Mouse (Mus musculus): ENCODE results near the gene Nr2c2ap. TPM values are rescaled to one million over a fixed set of nuclear protein-coding genes. Genes with fewer than 3 reads are reported as not detected.

Gene Nr2c2ap
- 36.7 and 39.1 TPM in 2 replicates for polyA plus RNA-seq (2015; fragmentation: Nextera tagmentation; extraction: Ambion mirVana)

DNA sequence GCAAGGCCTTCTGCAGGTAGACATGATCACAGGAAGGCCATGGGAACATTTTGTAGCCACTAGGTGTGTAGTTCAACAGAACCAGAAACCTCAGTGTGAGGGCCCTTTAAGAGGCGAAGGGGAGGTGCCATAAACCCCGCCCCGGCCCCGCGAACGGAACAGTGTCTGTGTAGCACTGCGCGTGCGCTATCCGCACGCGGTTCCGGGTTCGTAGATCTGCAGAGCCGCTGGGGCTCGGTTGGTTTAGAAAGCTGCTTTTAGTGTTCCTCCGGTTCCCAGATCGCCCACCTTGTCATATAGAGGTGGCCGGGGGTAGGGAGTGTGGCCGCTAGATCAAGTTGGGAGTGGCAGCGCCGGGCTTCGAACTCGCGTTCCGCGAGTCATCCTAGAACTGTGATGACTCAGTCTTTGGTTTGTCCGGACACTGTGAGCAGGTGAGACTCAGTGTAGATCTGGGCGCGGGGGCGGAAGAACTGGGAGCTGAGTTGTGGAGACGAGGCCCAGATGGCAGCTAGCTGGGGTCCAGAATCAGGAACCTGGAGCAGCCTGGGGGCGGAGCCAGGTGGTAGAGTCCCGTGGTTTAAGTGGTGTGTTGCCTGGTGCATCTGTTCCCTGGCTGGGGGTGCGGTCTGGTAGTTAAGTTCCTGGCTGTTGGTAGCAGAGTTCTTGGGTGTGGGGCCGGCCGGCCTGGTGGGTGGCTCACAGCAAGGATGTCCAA lies at the start of gene Nr2c2ap:
TSS of gene Nr2c2ap (plus strand) at position 168 of the 718 bp plus-strand sequence.
- ATAC-seq (replicated peaks) = peak; percentile 85
- H3K9me3 ChIP-seq = no peaks in the 10 kb centered on the region

DNA sequence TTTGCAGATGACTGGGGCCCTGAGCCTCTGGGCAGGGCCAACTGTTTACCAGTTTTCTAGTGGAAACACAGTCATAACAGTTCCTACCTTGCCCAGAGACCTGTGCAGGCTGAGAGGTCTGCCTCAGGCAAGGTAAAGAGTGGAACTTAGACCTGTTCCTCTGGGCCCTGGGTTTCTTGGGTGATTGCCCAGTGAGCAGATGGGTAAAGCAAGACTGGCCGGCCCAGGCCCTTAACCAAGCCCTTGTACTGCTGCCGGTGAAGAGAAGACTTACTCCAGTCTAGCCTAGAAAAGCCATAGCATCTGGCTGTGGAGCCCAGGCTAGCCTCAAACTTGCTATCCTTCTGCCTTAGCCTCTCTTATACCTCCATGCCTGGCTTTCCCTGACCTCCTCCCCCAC lies 49.2 kb upstream of the Nr2c2ap start:
- Histone ChIP-seq H3K9me3 (no peaks in the 10 kb centered on the region), H3K27ac (no peak overlapping the region), H3K36me3 (replicated peaks) (no peaks in the 10 kb centered on the region), H3K4me1 (peaks cover 22% of the 10 kb centered on the region), H3K4me3 (no peak overlapping the region), H3K27me3 (replicated peaks) (peaks cover 53% of the 10 kb centered on the region), H3K4me2 (no peak overlapping the region), H3K9ac (no peak overlapping the region)
- 95% methylated on average over 2 of the region's 2 CpGs for WGBS
- no peak for ATAC-seq (replicated peaks)

More for the DNA sequence above, at the start of gene Nr2c2ap:
- peak within 1 kb of the TSS; percentile 74 for H3K4me2 ChIP-seq
- H3K4me1 ChIP-seq = peaks cover 14% of the 10 kb centered on the region
- 2% methylated on average over 37 of the region's 37 CpGs for WGBS
- H3K36me3 ChIP-seq (replicated peaks) = peaks cover 5% of the 10 kb centered on the region; the same call in 1 of the 2 replicates
- peak within 1 kb of the TSS; percentile 76 for H3K4me3 ChIP-seq
- peak within 1 kb of the TSS; percentile 65 for H3K9ac ChIP-seq
- H3K27ac ChIP-seq = peak within 1 kb of the TSS; percentile 67
- H3K27me3 ChIP-seq (replicated peaks) = no peaks in the 10 kb centered on the region

DNA sequence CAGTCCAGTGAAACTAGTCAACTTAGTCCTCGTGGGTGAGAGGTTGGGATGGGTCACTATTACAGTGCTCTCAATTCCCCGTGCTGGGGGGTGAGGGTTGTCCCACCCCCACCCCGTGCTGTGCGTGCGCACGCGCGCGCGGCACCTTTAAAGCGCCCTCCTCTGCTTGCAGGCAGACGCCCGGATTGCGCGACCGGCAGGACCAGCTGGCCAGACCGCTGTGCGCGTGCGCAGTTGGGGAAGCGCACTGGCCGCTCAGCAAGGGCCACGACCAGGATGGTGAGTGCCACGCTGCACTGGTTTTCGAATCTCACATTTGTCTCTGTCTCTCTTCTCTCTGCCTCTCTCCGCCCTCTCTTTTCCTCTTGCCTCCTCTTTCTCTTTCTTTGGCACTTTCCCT lies 47.8 kb upstream of the Nr2c2ap start, which contains the start of gene Hapln4:
TSS of gene Hapln4 (plus strand) at position 173 of the 400 bp plus-strand sequence.
- Histone ChIP-seq H3K27me3 (replicated peaks) (peaks cover 66% of the 10 kb centered on the region), H3K9me3 (no peaks in the 10 kb centered on the region), H3K4me1 (peaks cover 31% of the 10 kb centered on the region), H3K27ac (no peak within 1 kb of the TSS), H3K36me3 (replicated peaks) (no peaks in the 10 kb centered on the region), H3K9ac (peak within 1 kb of the TSS; percentile 12; the same call in 1 of the 2 replicates), H3K4me3 (peak within 1 kb of the TSS; percentile 38), H3K4me2 (peak within 1 kb of the TSS; percentile 78)
- under 1% methylated on average over 26 of the region's 26 CpGs for WGBS
- no peak for ATAC-seq (replicated peaks)

DNA sequence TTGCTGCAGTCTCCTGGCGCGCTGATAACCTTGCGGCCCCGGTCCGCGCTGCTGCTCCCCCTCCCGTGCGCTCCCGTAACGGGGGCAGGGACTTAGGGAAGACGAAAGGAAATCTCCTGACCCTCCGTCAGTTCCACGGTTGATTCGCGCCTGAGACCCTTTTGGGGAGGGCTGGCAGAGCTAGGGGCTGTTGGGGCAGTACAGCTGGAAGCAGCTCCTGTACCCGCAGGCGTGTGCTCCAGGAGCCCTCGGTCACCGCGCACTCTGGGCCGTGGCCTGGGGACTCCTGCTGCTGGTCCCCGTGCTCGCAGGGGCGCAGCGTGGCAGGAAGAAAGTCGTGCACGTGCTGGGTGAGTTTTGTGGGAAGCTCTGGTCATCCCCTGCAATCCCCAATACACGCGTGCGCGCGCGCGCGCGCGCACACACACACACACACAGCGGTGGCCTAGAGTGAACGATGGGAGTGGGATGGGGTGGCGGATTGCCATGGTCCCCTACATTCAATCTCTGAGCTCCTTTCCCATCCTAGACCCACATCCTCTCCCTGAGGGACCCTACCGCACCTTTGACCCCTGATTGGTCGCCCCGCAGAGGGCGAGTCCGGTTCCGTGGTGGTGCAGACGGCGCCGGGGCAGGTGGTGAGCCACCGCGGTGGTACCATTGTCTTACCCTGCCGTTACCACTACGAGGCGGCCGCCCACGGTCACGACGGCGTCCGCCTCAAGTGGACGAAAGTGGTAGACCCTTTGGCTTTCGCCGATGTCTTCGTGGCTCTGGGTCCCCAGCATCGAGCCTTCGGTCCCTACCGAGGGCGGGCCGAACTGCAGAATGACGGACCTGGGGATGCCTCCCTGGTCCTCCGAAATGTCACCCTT lies 46.7 kb upstream of the Nr2c2ap start:
- H3K4me3 ChIP-seq = peak overlapping the region; percentile 38
- peak; percentile 19; the same call in 1 of the 2 replicates for ATAC-seq (replicated peaks)
- H3K9me3 ChIP-seq = no peaks in the 10 kb centered on the region
- no peaks in the 10 kb centered on the region for H3K36me3 ChIP-seq (replicated peaks)
- peaks cover 73% of the 10 kb centered on the region for H3K27me3 ChIP-seq (replicated peaks)
- WGBS = 1% methylated on average over 71 of the region's 71 CpGs
- H3K9ac ChIP-seq = peak overlapping the region; percentile 12; the same call in 1 of the 2 replicates
- no peak overlapping the region for H3K27ac ChIP-seq
- H3K4me2 ChIP-seq = peak overlapping the region; percentile 78
- H3K4me1 ChIP-seq = peaks cover 42% of the 10 kb centered on the region

DNA sequence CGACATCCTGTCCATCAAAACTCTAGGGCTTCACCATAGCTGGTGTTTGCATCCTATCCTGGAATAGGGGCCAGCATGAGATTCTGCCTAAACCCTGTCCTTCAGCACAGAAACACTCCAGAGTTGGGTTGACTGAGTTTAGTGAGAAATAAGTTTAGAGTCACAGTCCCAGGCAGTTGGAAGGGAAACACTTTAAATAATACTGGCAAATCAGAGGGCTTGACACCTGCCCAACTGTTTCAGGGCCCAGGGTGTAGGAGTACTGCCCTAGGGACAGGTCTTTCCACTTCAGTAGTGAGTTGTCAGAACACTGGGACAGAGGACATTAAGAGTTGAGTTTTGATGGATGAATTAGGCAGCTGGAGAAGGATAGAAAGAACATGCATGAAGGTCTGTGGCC lies 45.0 kb upstream of the Nr2c2ap start:
- no peak for ATAC-seq (replicated peaks)
- H3K9ac ChIP-seq = no peak overlapping the region
- WGBS = 46% methylated on average over 1 of the region's 1 CpGs
- no peak overlapping the region for H3K27ac ChIP-seq
- H3K4me3 ChIP-seq = no peak overlapping the region
- H3K9me3 ChIP-seq = no peaks in the 10 kb centered on the region
- H3K4me1 ChIP-seq = peaks cover 51% of the 10 kb centered on the region
- H3K27me3 ChIP-seq (replicated peaks) = peaks cover 73% of the 10 kb centered on the region
- H3K36me3 ChIP-seq (replicated peaks) = no peaks in the 10 kb centered on the region
- H3K4me2 ChIP-seq = no peak overlapping the region

DNA sequence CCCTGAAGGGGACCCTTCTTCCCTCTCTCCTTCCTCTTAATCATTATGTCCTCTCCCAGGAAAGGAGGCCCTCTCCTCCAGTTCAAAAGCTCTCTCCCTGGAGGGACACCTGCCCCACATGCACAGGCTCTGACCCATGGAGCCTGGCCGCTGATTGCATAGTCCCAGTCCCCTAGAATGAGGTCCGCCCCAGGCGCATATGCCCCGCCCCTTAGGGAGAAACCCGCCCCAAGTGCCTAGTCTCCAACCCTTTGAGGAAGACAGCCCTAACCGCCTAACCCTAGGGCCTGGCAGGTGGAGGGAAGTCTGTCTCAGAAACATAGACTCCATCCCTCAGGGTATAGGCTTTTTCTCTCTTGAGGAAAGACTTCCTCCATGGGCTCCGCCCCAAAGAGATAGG lies 43.9 kb upstream of the Nr2c2ap start:
- WGBS = 9% methylated on average over 7 of the region's 7 CpGs
- peaks cover 66% of the 10 kb centered on the region for H3K27me3 ChIP-seq (replicated peaks)
- H3K27ac ChIP-seq = no peak overlapping the region
- H3K36me3 ChIP-seq (replicated peaks) = no peaks in the 10 kb centered on the region
- peaks cover 51% of the 10 kb centered on the region for H3K4me1 ChIP-seq
- no peak overlapping the region for H3K4me3 ChIP-seq
- H3K9me3 ChIP-seq = no peaks in the 10 kb centered on the region
- no peak overlapping the region for H3K9ac ChIP-seq
- H3K4me2 ChIP-seq = no peak overlapping the region
- no peak for ATAC-seq (replicated peaks)

DNA sequence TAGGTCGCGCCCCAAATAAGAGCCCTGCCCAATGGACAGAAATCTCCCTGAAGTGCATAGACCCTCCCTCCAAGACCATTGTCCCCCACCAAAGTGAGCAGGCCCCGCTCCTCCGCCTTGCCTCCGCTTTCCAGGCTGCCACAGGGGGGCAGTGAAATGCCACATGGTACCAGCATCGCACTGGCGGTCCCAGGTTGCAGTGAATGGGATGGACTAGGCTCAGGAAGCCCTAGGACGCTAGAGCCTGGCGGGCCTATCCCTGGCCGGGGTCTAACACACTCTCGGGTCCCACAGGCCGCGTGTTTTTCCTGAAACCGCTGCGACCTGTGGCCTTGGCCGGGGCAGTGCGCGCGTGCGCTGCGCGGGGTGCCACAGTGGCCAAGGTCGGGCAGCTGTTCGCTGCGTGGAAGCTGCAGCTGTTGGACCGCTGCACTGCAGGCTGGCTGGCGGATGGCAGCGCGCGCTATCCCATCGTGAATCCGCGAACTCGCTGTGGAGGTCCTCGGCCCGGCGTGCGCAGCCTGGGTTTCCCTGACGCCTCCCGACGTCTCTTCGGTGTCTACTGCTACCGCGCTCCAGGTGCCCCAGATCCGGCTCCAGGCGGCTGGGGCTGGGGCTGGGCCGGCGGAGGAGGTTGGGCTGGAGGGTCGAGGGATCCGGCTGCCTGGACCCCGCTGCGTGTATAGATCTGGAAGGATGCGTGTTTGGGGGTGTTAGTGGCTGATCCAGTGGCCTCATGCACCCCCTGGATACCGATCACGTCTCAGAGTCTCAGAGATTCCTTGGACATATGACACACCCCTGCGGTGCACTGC lies 43.1 kb upstream of the Nr2c2ap start:
- peak overlapping the region; percentile 95 for H3K4me2 ChIP-seq
- ATAC-seq (replicated peaks) = peak; percentile 68
- peaks cover 58% of the 10 kb centered on the region for H3K27me3 ChIP-seq (replicated peaks)
- no peaks in the 10 kb centered on the region for H3K9me3 ChIP-seq
- peak overlapping the region; percentile 47 for H3K4me3 ChIP-seq
- peak overlapping the region; percentile 54 for H3K9ac ChIP-seq
- peaks cover 50% of the 10 kb centered on the region for H3K4me1 ChIP-seq
- WGBS = 4% methylated on average over 55 of the region's 56 CpGs
- H3K27ac ChIP-seq = no peak overlapping the region
- H3K36me3 ChIP-seq (replicated peaks) = no peaks in the 10 kb centered on the region

DNA sequence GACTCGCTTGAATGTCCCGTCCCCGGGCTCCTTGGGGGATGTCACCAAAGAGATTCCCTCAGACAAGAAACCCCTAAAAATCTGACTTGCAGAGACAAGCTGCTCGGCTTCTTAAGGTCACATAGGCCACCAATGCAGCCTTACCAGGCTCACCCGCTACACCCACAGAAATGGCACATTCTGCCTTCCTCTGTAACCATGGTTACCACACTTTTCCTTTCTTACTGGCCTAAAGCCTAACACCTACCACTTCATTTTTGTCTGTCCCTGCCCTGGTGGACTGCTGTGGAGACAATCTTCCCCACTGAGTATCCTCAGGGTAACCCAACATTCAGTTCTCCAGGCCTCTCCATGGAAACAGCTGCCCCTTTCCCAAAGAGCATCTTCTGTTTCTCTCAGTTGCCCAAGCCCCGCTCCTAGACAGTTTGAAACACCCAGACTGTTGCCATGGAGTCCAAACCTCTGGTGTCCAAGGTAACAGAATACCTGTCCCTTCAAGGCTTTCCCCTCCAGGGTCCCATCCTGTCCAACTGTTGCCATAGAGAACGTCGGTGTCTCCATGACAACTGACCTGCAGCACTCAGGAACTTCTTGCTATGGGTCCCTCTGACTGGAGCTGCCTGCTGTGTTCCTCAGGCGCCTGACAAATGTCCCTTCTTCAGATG lies 41.7 kb upstream of the Nr2c2ap start:
- Histone ChIP-seq H3K4me1 (peaks cover 36% of the 10 kb centered on the region), H3K4me3 (no peak overlapping the region), H3K27me3 (replicated peaks) (peaks cover 44% of the 10 kb centered on the region), H3K9ac (no peak overlapping the region), H3K27ac (0 out of 2 replicates have a peak overlapping the region, but pooled peaks have one; percentile 1), H3K36me3 (replicated peaks) (peaks cover 6% of the 10 kb centered on the region; the same call in 1 of the 2 replicates), H3K4me2 (no peak overlapping the region), H3K9me3 (no peaks in the 10 kb centered on the region)
- WGBS = 34% methylated on average over 9 of the region's 9 CpGs
- ATAC-seq (replicated peaks) = peak; percentile 52

DNA sequence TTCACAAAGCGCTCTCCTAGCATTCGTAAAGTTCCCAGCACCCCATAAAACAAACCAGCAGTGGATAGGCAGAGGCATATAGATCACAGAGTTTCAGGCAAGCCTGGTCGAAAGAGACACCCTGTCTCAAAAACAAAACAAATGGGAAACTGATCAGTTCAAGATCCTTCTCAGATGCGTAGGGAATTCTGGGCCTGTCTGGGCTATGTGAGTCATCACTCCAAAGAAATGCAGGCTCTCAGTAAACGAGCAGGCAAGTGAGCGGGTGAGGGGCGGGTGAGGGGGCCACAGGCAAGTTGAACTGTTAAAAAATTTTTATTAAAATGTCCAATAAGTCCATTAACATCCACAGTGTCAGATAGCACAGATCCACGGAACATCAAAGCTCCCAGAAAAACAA lies 38.3 kb upstream of the Nr2c2ap start:
- WGBS = 70% methylated on average over 8 of the region's 8 CpGs
- Histone ChIP-seq H3K9me3 (no peaks in the 10 kb centered on the region), H3K4me3 (no peak overlapping the region), H3K27ac (no peak overlapping the region), H3K4me1 (peaks cover 25% of the 10 kb centered on the region), H3K36me3 (replicated peaks) (peaks cover 35% of the 10 kb centered on the region), H3K4me2 (no peak overlapping the region), H3K27me3 (replicated peaks) (peaks cover 12% of the 10 kb centered on the region), H3K9ac (no peak overlapping the region)
- ATAC-seq (replicated peaks) = no peak

DNA sequence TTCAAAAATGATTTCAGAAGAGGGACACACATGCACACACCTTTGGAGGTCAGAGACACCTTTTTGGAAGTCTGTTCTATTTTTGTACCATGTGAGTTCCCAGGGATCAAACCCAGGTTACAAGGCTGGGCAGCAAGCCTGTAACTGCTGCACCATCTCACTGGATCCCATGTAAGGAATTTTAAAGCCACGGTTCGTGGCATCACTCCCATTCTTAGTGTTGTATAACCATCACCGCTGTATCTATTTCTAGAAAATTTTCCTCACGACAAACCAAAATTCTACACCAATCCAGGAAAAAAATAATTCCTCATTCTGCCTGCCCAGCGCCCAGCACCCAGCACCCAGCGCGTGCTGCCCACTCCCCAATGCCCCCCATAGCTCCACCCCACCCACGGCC lies 31.9 kb upstream of the Nr2c2ap start:
- Histone ChIP-seq H3K9me3 (no peaks in the 10 kb centered on the region), H3K4me3 (no peak overlapping the region), H3K36me3 (replicated peaks) (peaks cover 87% of the 10 kb centered on the region), H3K4me2 (no peak overlapping the region), H3K27me3 (replicated peaks) (no peaks in the 10 kb centered on the region), H3K27ac (no peak overlapping the region), H3K9ac (no peak overlapping the region), H3K4me1 (no peaks in the 10 kb centered on the region)
- WGBS = 72% methylated on average over 8 of the region's 8 CpGs
- ATAC-seq (replicated peaks) = no peak

DNA sequence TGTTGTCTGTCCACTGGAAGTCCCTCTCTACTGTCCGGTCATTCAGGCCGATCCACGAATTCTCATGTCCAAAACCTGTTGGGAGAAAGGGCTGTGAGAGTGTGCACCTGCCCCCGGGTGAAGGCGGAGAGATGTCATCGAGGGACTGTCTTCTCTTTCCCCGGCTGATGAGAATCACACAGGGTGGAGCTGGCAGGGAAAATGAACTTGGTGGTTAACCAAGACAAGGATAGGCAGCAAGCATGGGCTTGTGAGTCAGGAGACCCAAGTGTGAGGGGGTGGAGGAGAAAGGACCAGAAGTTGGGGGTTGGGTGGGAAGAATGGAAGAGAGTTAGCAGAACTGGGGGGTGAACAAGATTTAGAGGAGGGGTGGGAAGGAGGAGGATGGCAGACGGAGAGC lies 30.9 kb upstream of the Nr2c2ap start:
- ATAC-seq (replicated peaks) = no peak
- Histone ChIP-seq H3K4me1 (no peaks in the 10 kb centered on the region), H3K27me3 (replicated peaks) (no peaks in the 10 kb centered on the region), H3K9ac (no peak overlapping the region), H3K9me3 (no peaks in the 10 kb centered on the region), H3K4me2 (no peak overlapping the region), H3K27ac (no peak overlapping the region), H3K36me3 (replicated peaks) (peaks cover 80% of the 10 kb centered on the region), H3K4me3 (no peak overlapping the region)
- 85% methylated on average over 8 of the region's 8 CpGs for WGBS
